Mouse (Mus musculus) CH12.LX (cell line): ENCODE data around the gene Zfp451.

Experiments
- CHD1 ChIP-seq: IDR thresholded peaks from 2 replicates; pipeline ENCODE4 v1.6.1; 2012; ENCODE audit warnings: low read depth, low read length, improper control_type of control experiment, inconsistent platforms
- CTCF ChIP-seq, 2 experiments: IDR thresholded peaks in 1 of 2; conservative IDR thresholded peaks in 1 of 2; 2 replicates each; pipeline ENCODE4 v1.5.1; 2011 to 2012; ENCODE audit warnings: low read depth in 2 of 2, low read length in 2 of 2, improper control_type of control experiment in 1 of 2, inconsistent platforms in 1 of 2, mild to moderate bottlenecking in 1 of 2, moderate library complexity in 1 of 2
- EP300 ChIP-seq: IDR thresholded peaks from 2 replicates; pipeline ENCODE4 v1.6.1; 2011; ENCODE audit warnings: low read length, improper control_type of control experiment
- IRF4 ChIP-seq: IDR thresholded peaks from 2 replicates; pipeline ENCODE4 v1.6.1; 2014; ENCODE audit warnings: low read depth, mild to moderate bottlenecking, inconsistent platforms, low read length, improper control_type of control experiment
- MAFK ChIP-seq: IDR thresholded peaks from 2 replicates; pipeline ENCODE4 v1.6.1; 2011; ENCODE audit warnings: low read length, improper control_type of control experiment; ENCODE audit not compliant: insufficient replicate concordance
- MAX ChIP-seq: IDR thresholded peaks from 2 replicates; pipeline ENCODE4 v1.6.1; 2011; ENCODE audit warnings: low read length, improper control_type of control experiment
- NELFE ChIP-seq: IDR thresholded peaks from 2 replicates; pipeline ENCODE4 v1.6.1; 2011; ENCODE audit warnings: low read depth, low read length, improper control_type of control experiment
- POLR2A ChIP-seq: IDR thresholded peaks from 2 replicates; pipeline ENCODE4 v1.6.1; 2011; ENCODE audit warnings: low read depth, mild to moderate bottlenecking, improper control_type of control experiment, low read length
- POLR2AphosphoS2 ChIP-seq: IDR thresholded peaks from 2 replicates; pipeline ENCODE4 v1.6.1; 2011; ENCODE audit warnings: low read depth, low read length, improper control_type of control experiment
- RAD21 ChIP-seq: IDR thresholded peaks from 2 replicates; pipeline ENCODE4 v1.6.1; 2011; ENCODE audit warnings: low read depth, mild to moderate bottlenecking, low read length, improper control_type of control experiment, moderate library complexity
- SIN3A ChIP-seq: IDR thresholded peaks from 2 replicates; pipeline ENCODE4 v1.6.1; 2012; ENCODE audit warnings: low read length, improper control_type of control experiment, inconsistent platforms
- TBP ChIP-seq: conservative IDR thresholded peaks from 2 replicates; pipeline ENCODE4 v1.6.1; 2011; ENCODE audit warnings: low read depth, low read length, improper control_type of control experiment
- ZC3H11A ChIP-seq: IDR thresholded peaks from 2 replicates; pipeline ENCODE4 v1.6.1; 2012; ENCODE audit warnings: low read depth, mild to moderate bottlenecking, inconsistent platforms, low read length, improper control_type of control experiment
- ZNF384 ChIP-seq: IDR thresholded peaks from 2 replicates; pipeline ENCODE4 v1.6.1; 2012; ENCODE audit warnings: low read depth, low read length, improper control_type of control experiment, inconsistent platforms

DNA sequence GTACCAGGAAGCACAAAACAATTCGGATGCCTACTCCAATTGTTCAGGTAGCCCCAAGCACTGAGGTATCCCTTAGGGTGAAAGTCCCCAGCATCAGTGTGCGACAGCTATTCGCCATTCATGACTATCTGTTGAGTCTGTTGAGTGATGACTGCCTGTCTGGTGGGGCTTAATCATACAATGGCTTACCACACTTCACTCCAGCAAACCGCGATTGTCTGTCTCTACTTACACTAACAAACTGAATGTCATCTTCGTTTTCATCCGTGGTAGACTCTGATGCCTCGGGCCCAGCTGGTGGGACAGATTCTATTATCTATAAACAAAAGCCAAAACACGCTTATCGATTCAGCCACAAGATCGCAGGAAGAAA lies 914 bp downstream of the Zfp451 start:
- TF ChIP-seq TBP (no peak), CHD1 (no peak), CTCF (conservative IDR thresholded peaks at IDR 0.05 in 1 of 2, IDR thresholded peaks at IDR 0.05 in 1 of 2; ENCODE audit: low read depth in 2 of 2, low read length in 2 of 2) (no peak), ZC3H11A (no peak), SIN3A (no peak), POLR2A (no peak), MAFK (no peak), ZNF384 (no peak), IRF4 (no peak), POLR2AphosphoS2 (no peak), MAX (no peak), EP300 (no peak), NELFE (no peak), RAD21 (no peak)
